Mouse (Mus musculus): ENCODE results near the gene Ip6k3. TPM values are rescaled to one million over a fixed set of nuclear protein-coding genes. Genes with fewer than 3 reads are reported as not detected.
A peak's percentile ranks its signal among the peaks of the same experiment; 100 is the strongest.

Ip6k3 gene
- polyA plus RNA-seq, 2 experiments: 0.47 to 0.76 TPM

DNA sequence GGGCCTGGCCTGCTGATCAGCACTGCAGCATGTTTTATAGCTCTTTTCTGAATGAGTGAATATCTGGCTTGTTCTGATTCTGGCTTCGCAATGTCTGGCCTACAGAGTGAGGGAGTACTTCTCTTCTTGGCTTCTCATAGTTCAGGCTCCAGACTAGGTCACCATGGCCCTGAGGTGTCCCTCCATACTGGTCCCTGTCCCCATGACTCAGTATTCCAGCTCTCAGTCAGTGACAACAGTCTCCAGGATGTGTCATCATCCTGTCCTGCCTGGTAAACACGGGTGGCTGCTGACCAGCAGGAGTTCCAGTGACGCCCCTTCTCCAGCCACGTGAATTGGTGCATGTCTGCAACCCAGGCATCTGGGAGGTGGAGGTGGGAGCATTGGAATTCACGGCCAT is 3.5 kb upstream of the Ip6k3 start:
- no peaks in the 10 kb centered on the region for H3K36me3 ChIP-seq (ENCODE audit: control insufficient read depth, insufficient read depth, low read length)
- no peak for TF ChIP-seq POLR2A (IDR thresholded peaks at IDR 0.05; ENCODE audit: borderline replicate concordance, extremely low read depth, insufficient read depth, insufficient read length)
- H3K9ac ChIP-seq (ENCODE audit: low read depth, low read length, severe bottlenecking): no peak overlapping the region
- no peak for DNase-seq (ENCODE audit: low spot score)
- H3K4me2 ChIP-seq (replicated peaks; ENCODE audit: low read depth, low read length, severe bottlenecking): no peak overlapping the region
- no peak for ATAC-seq (ENCODE audit: low FRiP score, low read depth)
- 63% methylated on average over 5 of the region's 5 CpGs for WGBS
- no peaks in the 10 kb centered on the region for H3K9me3 ChIP-seq (ENCODE audit: control insufficient read depth, low read length)
- no peak overlapping the region for H3K4me3 ChIP-seq (replicated peaks; ENCODE audit: low read length)
- H3K27ac ChIP-seq (replicated peaks; ENCODE audit: low read depth, low read length): no peak overlapping the region
- H3K4me1 ChIP-seq (ENCODE audit: control insufficient read depth, insufficient read depth, low read length): peaks cover 20% of the 10 kb centered on the region
- no peaks in the 10 kb centered on the region for H3K27me3 ChIP-seq (ENCODE audit: control insufficient read depth, insufficient read depth, low read length)

DNA sequence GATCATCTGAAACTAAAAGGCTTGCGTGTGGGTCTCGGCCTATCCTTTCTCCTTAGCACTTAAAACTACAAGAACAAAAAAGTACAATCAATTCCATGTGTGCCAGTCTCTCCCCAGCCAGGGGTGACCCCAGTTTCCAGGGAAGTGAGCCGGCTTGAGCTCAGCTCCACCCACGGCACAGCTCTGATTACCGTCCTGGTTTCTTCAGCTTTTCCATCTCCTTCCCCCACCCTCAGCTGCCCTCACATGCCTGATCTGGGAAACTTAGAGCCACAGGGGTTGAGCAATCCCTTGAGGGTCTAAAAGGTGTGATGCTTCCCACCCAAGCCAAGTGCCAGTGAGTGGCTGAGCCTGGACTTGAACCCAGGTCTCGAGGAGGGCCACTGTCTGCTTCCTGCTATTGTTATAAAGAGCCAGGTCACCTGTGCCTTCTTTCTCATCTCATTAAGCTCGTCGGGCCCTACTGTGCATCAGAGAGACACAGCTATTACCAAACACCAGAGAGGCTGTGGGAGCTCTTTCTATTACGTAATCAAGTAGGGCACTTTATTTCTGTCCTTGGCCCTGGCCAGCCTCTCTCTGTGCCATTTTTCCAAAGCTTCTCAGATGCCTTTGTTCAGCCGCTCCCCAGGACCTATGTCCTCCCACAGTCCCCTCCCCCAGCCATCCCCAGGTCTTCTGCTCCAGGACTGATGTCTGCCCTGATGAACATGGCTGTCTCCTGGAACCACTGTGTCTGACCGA is 2.5 kb upstream of the Ip6k3 start:
- Histone ChIP-seq H3K36me3 (ENCODE audit: control insufficient read depth, insufficient read depth, low read length) (no peaks in the 10 kb centered on the region), H3K4me2 (replicated peaks; ENCODE audit: low read depth, low read length, severe bottlenecking) (no peak overlapping the region), H3K27me3 (ENCODE audit: control insufficient read depth, insufficient read depth, low read length) (no peaks in the 10 kb centered on the region), H3K4me1 (ENCODE audit: control insufficient read depth, insufficient read depth, low read length) (peaks cover 16% of the 10 kb centered on the region), H3K4me3 (replicated peaks; ENCODE audit: low read length) (no peak overlapping the region), H3K9ac (ENCODE audit: low read depth, low read length, severe bottlenecking) (no peak overlapping the region), H3K27ac (replicated peaks; ENCODE audit: low read depth, low read length) (peak overlapping the region; percentile 65), H3K9me3 (ENCODE audit: control insufficient read depth, low read length) (no peaks in the 10 kb centered on the region)
- ATAC-seq (ENCODE audit: low FRiP score, low read depth): peak; percentile 35; the same call in 1 of the 2 replicates
- TF ChIP-seq POLR2A (IDR thresholded peaks at IDR 0.05; ENCODE audit: borderline replicate concordance, extremely low read depth, insufficient read depth, insufficient read length): no peak
- peak; percentile 47 for DNase-seq (ENCODE audit: low spot score)
- WGBS: 50% methylated on average over 11 of the region's 11 CpGs

DNA sequence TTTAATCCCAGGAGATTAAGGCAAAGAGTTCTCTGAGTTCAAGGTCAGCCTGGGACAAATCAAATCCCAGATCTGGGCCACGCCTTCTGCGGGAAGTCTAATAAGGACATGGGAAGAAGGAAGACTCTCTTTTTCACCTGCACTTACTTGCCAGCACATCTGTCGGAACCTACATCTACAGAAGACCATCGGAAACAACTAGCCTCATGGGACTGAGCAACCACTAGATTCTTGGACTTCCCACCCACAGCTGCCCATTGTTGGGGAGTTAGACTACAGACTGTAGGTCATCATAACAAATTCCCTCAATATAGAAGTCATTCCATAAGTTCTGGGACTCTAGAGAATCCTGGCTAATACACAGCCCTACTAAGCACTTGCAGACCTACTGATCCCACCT is 974 bp upstream of the Ip6k3 start:
- H3K36me3 ChIP-seq (ENCODE audit: control insufficient read depth, insufficient read depth, low read length): no peaks in the 10 kb centered on the region
- H3K9ac ChIP-seq (ENCODE audit: low read depth, low read length, severe bottlenecking): no peak overlapping the region
- peaks cover 17% of the 10 kb centered on the region; the same call in 1 of the 2 replicates for H3K4me1 ChIP-seq (ENCODE audit: control insufficient read depth, insufficient read depth, low read length)
- H3K4me2 ChIP-seq (replicated peaks; ENCODE audit: low read depth, low read length, severe bottlenecking): no peak overlapping the region
- DNase-seq (ENCODE audit: low spot score) (no peak), ATAC-seq (ENCODE audit: low FRiP score, low read depth) (no peak)
- H3K9me3 ChIP-seq (ENCODE audit: control insufficient read depth, low read length): no peaks in the 10 kb centered on the region
- no peaks in the 10 kb centered on the region for H3K27me3 ChIP-seq (ENCODE audit: control insufficient read depth, insufficient read depth, low read length)
- H3K4me3 ChIP-seq (replicated peaks; ENCODE audit: low read length): no peak overlapping the region
- no peak overlapping the region for H3K27ac ChIP-seq (replicated peaks; ENCODE audit: low read depth, low read length)
- TF ChIP-seq POLR2A (IDR thresholded peaks at IDR 0.05; ENCODE audit: borderline replicate concordance, extremely low read depth, insufficient read depth, insufficient read length): no peak
- WGBS: 93% methylated on average over 4 of the region's 4 CpGs

DNA sequence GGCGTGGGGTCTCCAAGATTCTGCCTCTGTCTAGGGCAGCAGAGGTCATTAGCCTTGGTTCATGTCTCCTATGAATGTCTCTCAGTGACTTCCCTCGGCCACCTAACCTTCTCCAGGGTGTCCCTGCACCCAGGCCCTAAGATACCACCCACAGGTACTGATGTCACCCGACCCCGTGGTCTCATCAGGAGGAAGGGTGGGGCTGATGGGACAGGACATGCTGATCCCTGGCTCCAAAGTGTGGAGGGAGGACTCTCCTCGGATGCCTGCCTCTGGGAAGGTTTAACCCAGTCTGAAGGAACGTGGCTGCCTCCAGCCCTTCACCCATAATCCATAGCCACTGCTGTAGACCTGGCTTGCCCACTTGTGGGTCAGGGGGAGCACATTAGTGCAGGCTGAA is 694 bp downstream of the Ip6k3 start:
- Histone ChIP-seq H3K9me3 (ENCODE audit: control insufficient read depth, low read length) (no peaks in the 10 kb centered on the region), H3K27ac (replicated peaks; ENCODE audit: low read depth, low read length) (no peak overlapping the region), H3K36me3 (ENCODE audit: control insufficient read depth, insufficient read depth, low read length) (no peaks in the 10 kb centered on the region), H3K4me2 (replicated peaks; ENCODE audit: low read depth, low read length, severe bottlenecking) (no peak overlapping the region), H3K9ac (ENCODE audit: low read depth, low read length, severe bottlenecking) (no peak overlapping the region), H3K4me1 (ENCODE audit: control insufficient read depth, insufficient read depth, low read length) (peaks cover 17% of the 10 kb centered on the region; the same call in 1 of the 2 replicates), H3K4me3 (replicated peaks; ENCODE audit: low read length) (no peak overlapping the region), H3K27me3 (ENCODE audit: control insufficient read depth, insufficient read depth, low read length) (no peaks in the 10 kb centered on the region)
- ATAC-seq (ENCODE audit: low FRiP score, low read depth): no peak
- no peak for TF ChIP-seq POLR2A (IDR thresholded peaks at IDR 0.05; ENCODE audit: borderline replicate concordance, extremely low read depth, insufficient read depth, insufficient read length)
- WGBS: 64% methylated on average over 6 of the region's 6 CpGs
- no peak for DNase-seq (ENCODE audit: low spot score)

DNA sequence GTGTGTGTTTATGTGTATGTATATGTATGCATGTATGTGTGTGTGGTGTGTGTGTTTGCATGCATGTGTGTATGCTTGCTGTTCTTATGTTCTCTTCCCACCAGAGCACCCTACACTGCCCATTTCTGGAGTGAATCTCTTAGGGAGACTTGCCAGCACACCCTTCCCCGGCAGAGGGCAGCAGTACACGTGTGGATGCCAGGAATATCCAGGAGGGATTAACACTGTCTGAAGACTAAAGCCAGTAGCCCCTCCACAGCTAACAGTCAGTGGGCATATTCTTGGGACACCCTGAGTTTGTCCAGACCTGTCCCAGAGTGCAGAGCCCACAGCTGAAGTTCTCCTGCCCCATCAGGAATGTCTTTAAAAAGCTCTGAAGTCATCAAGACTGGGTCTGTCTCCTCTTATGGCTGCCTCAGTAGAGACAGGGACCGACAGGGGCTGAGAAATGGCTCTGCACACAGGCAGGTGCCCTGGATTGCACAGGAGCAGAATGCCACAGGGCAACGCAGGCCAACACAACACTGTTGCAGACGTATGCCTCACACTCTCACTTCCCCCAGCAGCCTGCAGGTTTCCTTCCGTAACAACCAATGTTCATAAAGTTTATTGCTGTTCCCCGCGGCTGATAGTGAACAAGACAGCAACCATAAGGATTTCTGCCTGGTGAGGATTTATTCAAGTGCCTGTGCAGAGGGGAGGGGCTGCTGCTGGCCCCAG is 2.4 kb downstream of the Ip6k3 start:
- DNase-seq (ENCODE audit: low spot score) (peak; percentile 47), ATAC-seq (ENCODE audit: low FRiP score, low read depth) (0 out of 2 replicates have a peak, but pooled peaks have one; percentile 34)
- no peak for TF ChIP-seq POLR2A (IDR thresholded peaks at IDR 0.05; ENCODE audit: borderline replicate concordance, extremely low read depth, insufficient read depth, insufficient read length)
- H3K27ac ChIP-seq (replicated peaks; ENCODE audit: low read depth, low read length): no peak overlapping the region
- no peak overlapping the region for H3K9ac ChIP-seq (ENCODE audit: low read depth, low read length, severe bottlenecking)
- no peak overlapping the region for H3K4me3 ChIP-seq (replicated peaks; ENCODE audit: low read length)
- no peak overlapping the region for H3K4me2 ChIP-seq (replicated peaks; ENCODE audit: low read depth, low read length, severe bottlenecking)
- H3K36me3 ChIP-seq (ENCODE audit: control insufficient read depth, insufficient read depth, low read length): no peaks in the 10 kb centered on the region
- no peaks in the 10 kb centered on the region for H3K27me3 ChIP-seq (ENCODE audit: control insufficient read depth, insufficient read depth, low read length)
- peaks cover 17% of the 10 kb centered on the region for H3K4me1 ChIP-seq (ENCODE audit: control insufficient read depth, insufficient read depth, low read length)
- 22% methylated on average over 8 of the region's 8 CpGs for WGBS
- no peaks in the 10 kb centered on the region for H3K9me3 ChIP-seq (ENCODE audit: control insufficient read depth, low read length)

All from limb, embryonic 14.5 days (tissue).